Mouse (Mus musculus) cerebellum, postnatal 10 days (tissue): ENCODE measurements around the gene Tex13c1.

Experiments used
- DNase-seq, 2 experiments: peaks; one replicate each; pipeline ENCODE4 v3.0.0; 2021; ENCODE audit warnings: mixed read lengths in 2 of 2

Tex13c1 gene

GRCm38 (mm10) chrX:43590860-43591259 is at the start of gene Tex13c1:
Gene Tex13c1, plus strand, starts transcription at chrX:43591160.
- no peak for DNase-seq
